Mouse (Mus musculus): Measurements from ENCODE around the gene Rreb1. TPM values are rescaled to one million over a fixed set of nuclear protein-coding genes. Genes with fewer than 3 reads are reported as not detected.

Gene Rreb1
- polyA plus RNA-seq, 1 experiment from 2014 or later, result 2.0 TPM

DNA sequence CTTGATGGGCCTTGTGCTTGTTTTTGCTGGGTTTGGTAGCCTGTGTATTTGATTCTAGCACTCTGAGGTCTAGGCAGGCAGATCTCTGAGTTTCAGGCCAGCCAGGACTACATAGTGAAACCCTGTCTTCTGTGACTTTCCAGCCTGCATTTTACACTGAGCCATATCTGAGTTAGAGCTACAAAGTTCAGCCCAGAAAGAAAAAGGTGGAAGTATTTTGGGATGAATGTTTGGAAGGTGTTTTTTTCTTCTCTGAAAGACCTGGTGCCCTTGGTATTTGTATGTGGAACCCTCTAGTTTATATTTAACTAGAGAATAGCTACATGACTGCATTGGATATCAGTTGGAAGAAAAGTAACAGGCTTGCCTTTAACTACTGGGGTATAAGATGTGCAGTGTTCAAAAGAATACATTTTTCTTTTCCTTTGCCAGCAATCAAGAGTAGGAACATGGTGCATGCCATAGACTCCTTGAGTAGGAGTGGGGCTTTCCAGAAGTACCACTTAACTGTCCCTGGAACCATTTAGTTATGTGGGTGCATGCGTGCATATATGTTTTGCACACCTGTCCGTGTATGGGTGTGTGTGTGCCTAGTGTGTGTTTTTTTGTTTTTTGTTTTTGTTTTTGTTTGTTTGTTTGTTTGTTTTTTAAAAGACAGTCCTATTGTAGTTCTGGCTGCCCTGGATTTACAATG is 94.1 kb downstream of the Rreb1 start:
- no peak overlapping the region for H3K4me3 ChIP-seq (ENCODE audit: low read length)
- H3K4me1 ChIP-seq (ENCODE audit: control insufficient read depth, insufficient read depth, low read depth, low read length), result no peaks in the 10 kb centered on the region; the same call in 1 of the 2 replicates
- no peaks in the 10 kb centered on the region for H3K27me3 ChIP-seq (replicated peaks; ENCODE audit: control insufficient read depth, insufficient read depth, low read length)
- H3K27ac ChIP-seq (ENCODE audit: low read depth, low read length), result no peak overlapping the region
- 92% methylated on average over 2 of the region's 2 CpGs for WGBS
- ATAC-seq, result no peak
- no peak overlapping the region for H3K9ac ChIP-seq (ENCODE audit: low read depth, low read length)
- H3K4me2 ChIP-seq (ENCODE audit: low read length), result no peak overlapping the region
- H3K9me3 ChIP-seq (ENCODE audit: control insufficient read depth, low read length), result no peaks in the 10 kb centered on the region
- no peaks in the 10 kb centered on the region for H3K36me3 ChIP-seq (ENCODE audit: control insufficient read depth, insufficient read depth, low read length)

DNA sequence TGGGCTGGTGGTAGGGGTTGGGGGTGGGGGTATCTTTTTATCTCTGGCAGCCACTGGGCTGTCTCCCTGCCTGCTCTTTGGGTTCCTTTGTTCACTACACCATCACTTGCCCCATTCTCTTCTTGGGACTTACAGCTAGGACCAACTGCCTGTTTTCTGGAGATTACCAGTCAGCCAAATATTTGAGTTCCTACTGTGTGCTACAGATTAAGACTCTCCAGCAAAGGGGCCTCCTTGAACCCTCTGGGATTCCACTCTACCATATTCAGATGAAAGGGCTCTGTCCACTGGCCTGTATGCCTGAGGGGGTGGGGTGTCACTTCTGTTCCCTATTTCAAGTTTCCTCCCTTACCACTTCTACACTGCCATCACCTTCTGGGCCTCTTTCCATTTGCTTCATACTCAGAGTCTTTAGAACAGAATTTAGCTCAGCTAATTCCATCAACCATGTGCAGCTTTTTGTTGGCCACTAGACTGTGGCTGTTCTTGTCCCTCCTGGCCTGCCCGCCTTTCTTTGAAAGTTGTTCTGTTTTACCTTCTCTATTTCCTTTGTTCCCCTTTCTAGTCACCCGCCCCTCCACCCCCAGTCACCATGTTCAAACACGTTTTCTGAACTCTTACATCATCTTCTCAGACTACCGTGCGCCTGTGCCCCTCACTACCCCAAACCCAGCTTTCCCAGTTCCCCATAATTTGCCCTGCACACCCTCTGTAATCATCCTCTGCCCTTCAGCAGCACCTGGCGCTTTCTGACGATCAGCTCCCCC is 95.1 kb downstream of the Rreb1 start:
- Histone ChIP-seq H3K4me3 (ENCODE audit: low read length) (no peak overlapping the region), H3K36me3 (ENCODE audit: control insufficient read depth, insufficient read depth, low read length) (no peaks in the 10 kb centered on the region), H3K4me1 (ENCODE audit: control insufficient read depth, insufficient read depth, low read depth, low read length) (no peaks in the 10 kb centered on the region), H3K9ac (ENCODE audit: low read depth, low read length) (no peak overlapping the region), H3K27me3 (replicated peaks; ENCODE audit: control insufficient read depth, insufficient read depth, low read length) (no peaks in the 10 kb centered on the region), H3K4me2 (ENCODE audit: low read length) (no peak overlapping the region), H3K27ac (ENCODE audit: low read depth, low read length) (no peak overlapping the region), H3K9me3 (ENCODE audit: control insufficient read depth, low read length) (no peaks in the 10 kb centered on the region)
- WGBS, result 85% methylated on average over 7 of the region's 7 CpGs
- no peak for ATAC-seq

DNA sequence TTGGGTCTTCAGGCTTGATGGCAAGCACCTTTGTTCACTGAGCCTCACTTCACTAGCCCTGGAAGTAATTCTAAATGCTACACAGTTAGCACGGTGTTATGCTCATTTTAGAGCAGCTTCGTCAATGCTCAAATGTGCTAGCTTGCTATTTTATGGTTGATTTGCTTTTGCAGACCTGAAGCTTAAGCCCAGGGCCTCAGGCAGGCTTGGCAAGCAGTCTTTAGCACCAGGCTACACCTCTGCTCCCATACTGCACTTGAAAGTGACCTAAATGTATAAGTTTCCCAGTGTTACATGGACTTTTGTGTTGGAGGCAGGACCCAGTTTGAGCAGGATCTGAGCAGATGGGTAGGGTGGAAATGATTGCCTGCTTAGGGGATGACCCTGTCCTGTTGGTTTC is 97.7 kb downstream of the Rreb1 start:
- H3K36me3 ChIP-seq (ENCODE audit: control insufficient read depth, insufficient read depth, low read length), result no peaks in the 10 kb centered on the region
- H3K27ac ChIP-seq (ENCODE audit: low read depth, low read length), result no peak overlapping the region
- 73% methylated on average over 2 of the region's 2 CpGs for WGBS
- no peaks in the 10 kb centered on the region for H3K4me1 ChIP-seq (ENCODE audit: control insufficient read depth, insufficient read depth, low read depth, low read length)
- no peaks in the 10 kb centered on the region for H3K9me3 ChIP-seq (ENCODE audit: control insufficient read depth, low read length)
- no peak for ATAC-seq
- no peak overlapping the region for H3K4me2 ChIP-seq (ENCODE audit: low read length)
- no peak overlapping the region for H3K9ac ChIP-seq (ENCODE audit: low read depth, low read length)
- no peaks in the 10 kb centered on the region for H3K27me3 ChIP-seq (replicated peaks; ENCODE audit: control insufficient read depth, insufficient read depth, low read length)
- H3K4me3 ChIP-seq (ENCODE audit: low read length), result no peak overlapping the region

DNA sequence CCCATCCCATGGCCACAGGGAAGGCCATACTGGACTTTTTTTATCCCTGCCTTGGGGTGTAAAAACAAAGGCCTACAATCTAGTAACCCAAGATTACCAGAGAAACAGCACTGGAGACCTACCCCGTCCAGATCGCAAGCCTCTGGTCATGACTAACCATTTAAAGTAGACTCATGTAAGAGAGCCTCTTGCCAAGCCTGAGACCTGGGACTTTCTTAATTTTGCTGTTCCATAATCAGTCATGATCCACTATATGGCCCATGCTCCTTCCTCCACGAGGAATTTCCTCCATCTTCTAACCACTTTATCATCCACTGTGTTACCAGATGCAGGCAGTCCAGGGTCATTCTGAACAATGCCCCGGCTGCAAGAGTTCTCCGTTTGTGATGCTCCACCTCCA is 98.2 kb downstream of the Rreb1 start:
- ATAC-seq, result no peak
- H3K4me2 ChIP-seq (ENCODE audit: low read length), result no peak overlapping the region

DNA sequence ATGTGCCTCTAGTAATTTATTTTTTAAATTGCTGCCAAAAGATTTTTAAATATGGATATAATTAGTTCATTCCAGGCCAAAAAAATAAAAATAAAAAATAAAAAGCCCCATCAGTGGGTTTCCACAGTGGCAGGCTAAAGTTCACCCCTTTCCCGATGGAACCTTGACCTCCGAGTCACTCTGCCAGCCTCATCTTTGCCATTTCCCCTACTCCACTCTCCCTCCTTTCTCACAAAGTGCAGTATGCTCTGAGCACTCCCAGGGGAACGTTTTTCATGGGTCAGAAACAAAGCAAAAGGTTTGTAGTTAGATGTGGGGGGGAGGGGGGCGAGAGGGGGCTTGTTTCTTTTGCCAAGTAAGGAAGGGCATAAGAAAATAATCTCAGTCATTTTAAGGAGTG is 98.6 kb downstream of the Rreb1 start:
- no peaks in the 10 kb centered on the region for H3K9me3 ChIP-seq (ENCODE audit: control insufficient read depth, low read length)
- 65% methylated on average over 4 of the region's 4 CpGs for WGBS
- H3K4me2 ChIP-seq (ENCODE audit: low read length), result no peak overlapping the region
- H3K4me1 ChIP-seq (ENCODE audit: control insufficient read depth, insufficient read depth, low read depth, low read length), result no peaks in the 10 kb centered on the region
- H3K27me3 ChIP-seq (replicated peaks; ENCODE audit: control insufficient read depth, insufficient read depth, low read length), result no peaks in the 10 kb centered on the region
- no peak for ATAC-seq
- H3K4me3 ChIP-seq (ENCODE audit: low read length), result no peak overlapping the region
- no peak overlapping the region for H3K9ac ChIP-seq (ENCODE audit: low read depth, low read length)
- H3K27ac ChIP-seq (ENCODE audit: low read depth, low read length), result no peak overlapping the region
- H3K36me3 ChIP-seq (ENCODE audit: control insufficient read depth, insufficient read depth, low read length), result no peaks in the 10 kb centered on the region

More for the DNA sequence above, 98.2 kb downstream of the Rreb1 start:
- Histone ChIP-seq H3K9ac (ENCODE audit: low read depth, low read length) (no peak overlapping the region), H3K4me1 (ENCODE audit: control insufficient read depth, insufficient read depth, low read depth, low read length) (no peaks in the 10 kb centered on the region), H3K27me3 (replicated peaks; ENCODE audit: control insufficient read depth, insufficient read depth, low read length) (no peaks in the 10 kb centered on the region), H3K27ac (ENCODE audit: low read depth, low read length) (no peak overlapping the region), H3K36me3 (ENCODE audit: control insufficient read depth, insufficient read depth, low read length) (no peaks in the 10 kb centered on the region), H3K9me3 (ENCODE audit: control insufficient read depth, low read length) (no peaks in the 10 kb centered on the region), H3K4me3 (ENCODE audit: low read length) (no peak overlapping the region)
- WGBS, result 71% methylated on average over 5 of the region's 5 CpGs

DNA sequence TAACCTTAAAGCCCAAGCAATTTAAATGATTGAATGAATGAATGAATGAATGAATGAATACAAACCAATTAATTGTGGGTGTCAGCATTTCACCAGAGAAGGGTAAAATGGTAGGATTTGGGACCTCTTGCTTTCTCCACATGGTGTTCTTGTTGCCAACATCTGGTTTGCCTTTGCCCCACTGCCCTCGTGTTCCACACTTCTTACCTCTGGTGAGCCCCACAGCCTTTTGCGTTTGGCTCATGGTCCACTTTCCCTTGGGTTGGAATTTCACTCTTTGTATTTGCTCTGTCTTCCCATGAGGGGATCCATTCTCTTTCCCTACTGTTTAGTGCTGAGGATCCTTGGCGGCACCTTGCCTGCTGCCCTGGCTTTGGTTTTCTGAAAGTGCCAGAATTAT is 99.0 kb downstream of the Rreb1 start:
- H3K36me3 ChIP-seq (ENCODE audit: control insufficient read depth, insufficient read depth, low read length), result no peaks in the 10 kb centered on the region
- H3K9ac ChIP-seq (ENCODE audit: low read depth, low read length), result no peak overlapping the region
- no peak overlapping the region for H3K27ac ChIP-seq (ENCODE audit: low read depth, low read length)
- no peak overlapping the region for H3K4me3 ChIP-seq (ENCODE audit: low read length)
- no peak for ATAC-seq
- no peaks in the 10 kb centered on the region for H3K4me1 ChIP-seq (ENCODE audit: control insufficient read depth, insufficient read depth, low read depth, low read length)
- no peaks in the 10 kb centered on the region for H3K27me3 ChIP-seq (replicated peaks; ENCODE audit: control insufficient read depth, insufficient read depth, low read length)
- WGBS, result 67% methylated on average over 3 of the region's 3 CpGs
- no peak overlapping the region for H3K4me2 ChIP-seq (ENCODE audit: low read length)
- no peaks in the 10 kb centered on the region for H3K9me3 ChIP-seq (ENCODE audit: control insufficient read depth, low read length)

DNA sequence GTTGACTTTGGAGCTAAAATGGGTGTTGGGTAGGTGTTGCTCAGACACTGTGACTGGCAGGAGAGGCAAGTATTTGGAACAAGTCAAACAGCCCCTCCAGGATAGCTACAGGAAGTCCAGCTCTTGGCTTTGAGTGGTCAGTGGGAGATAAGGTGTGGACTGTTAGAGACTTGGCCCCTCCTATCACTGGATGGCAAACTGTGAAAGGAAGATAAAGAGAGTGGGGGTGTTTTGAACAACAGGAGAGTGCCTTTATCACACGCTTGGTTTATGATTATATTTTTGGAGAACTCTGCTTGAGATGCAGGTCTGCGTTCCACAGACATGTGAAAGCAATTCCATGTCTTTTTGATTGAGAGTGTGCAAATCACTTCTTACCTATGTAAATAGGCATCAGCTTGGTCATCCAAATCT is 100.7 kb downstream of the Rreb1 start:
- H3K4me2 ChIP-seq (ENCODE audit: low read length), result no peak overlapping the region
- no peak for ATAC-seq
- H3K9ac ChIP-seq (ENCODE audit: low read depth, low read length), result no peak overlapping the region
- 96% methylated on average over 2 of the region's 2 CpGs for WGBS
- no peak overlapping the region for H3K4me3 ChIP-seq (ENCODE audit: low read length)
- no peak overlapping the region for H3K27ac ChIP-seq (ENCODE audit: low read depth, low read length)
- no peaks in the 10 kb centered on the region for H3K36me3 ChIP-seq (ENCODE audit: control insufficient read depth, insufficient read depth, low read length)
- H3K9me3 ChIP-seq (ENCODE audit: control insufficient read depth, low read length), result no peaks in the 10 kb centered on the region
- H3K27me3 ChIP-seq (replicated peaks; ENCODE audit: control insufficient read depth, insufficient read depth, low read length), result no peaks in the 10 kb centered on the region
- H3K4me1 ChIP-seq (ENCODE audit: control insufficient read depth, insufficient read depth, low read depth, low read length), result no peaks in the 10 kb centered on the region

DNA sequence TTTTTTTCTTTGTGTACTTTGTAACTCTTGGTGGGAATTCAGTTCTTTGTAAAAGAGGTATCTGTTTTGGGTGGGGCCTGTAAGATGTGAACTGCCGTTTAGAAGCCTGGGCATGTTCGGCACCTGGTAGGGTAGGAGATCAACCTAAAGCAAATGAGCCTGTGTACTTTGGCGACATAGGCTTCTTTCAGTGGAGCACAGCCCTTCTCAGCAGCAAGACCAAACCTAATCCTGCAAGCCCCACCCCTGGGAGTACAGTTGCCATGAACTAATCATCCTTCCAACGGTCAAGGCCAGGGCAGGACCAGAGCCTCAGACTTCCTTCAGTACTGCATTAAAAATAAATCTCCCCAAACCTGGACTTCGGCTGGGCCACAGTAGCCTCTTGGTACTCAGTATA is 101.4 kb downstream of the Rreb1 start:
- Histone ChIP-seq H3K36me3 (ENCODE audit: control insufficient read depth, insufficient read depth, low read length) (no peaks in the 10 kb centered on the region), H3K4me3 (ENCODE audit: low read length) (no peak overlapping the region), H3K27me3 (replicated peaks; ENCODE audit: control insufficient read depth, insufficient read depth, low read length) (no peaks in the 10 kb centered on the region), H3K9ac (ENCODE audit: low read depth, low read length) (no peak overlapping the region), H3K4me1 (ENCODE audit: control insufficient read depth, insufficient read depth, low read depth, low read length) (no peaks in the 10 kb centered on the region), H3K27ac (ENCODE audit: low read depth, low read length) (no peak overlapping the region), H3K4me2 (ENCODE audit: low read length) (no peak overlapping the region), H3K9me3 (ENCODE audit: control insufficient read depth, low read length) (no peaks in the 10 kb centered on the region)
- WGBS, result 76% methylated on average over 5 of the region's 5 CpGs
- no peak for ATAC-seq

DNA sequence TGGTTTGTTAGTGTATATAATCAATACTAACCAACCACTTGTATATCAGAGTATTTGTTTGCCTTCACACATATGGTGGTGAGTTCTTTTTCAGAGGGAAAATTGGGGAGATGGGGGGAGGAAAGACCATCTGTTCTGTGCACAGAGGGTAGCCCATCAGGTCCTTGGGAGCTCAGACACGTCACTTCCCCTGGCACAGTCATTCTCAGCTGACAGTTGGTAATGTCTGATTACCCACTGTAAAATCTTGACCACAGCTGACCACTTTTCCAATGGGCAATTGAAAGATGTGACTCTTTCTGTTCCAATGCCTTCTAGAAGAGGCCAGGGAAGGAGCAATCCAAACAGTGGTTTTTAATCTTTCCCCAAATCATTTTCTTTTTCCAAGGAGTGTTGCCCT is 101.8 kb downstream of the Rreb1 start:
- Histone ChIP-seq H3K4me3 (ENCODE audit: low read length) (no peak overlapping the region), H3K27me3 (replicated peaks; ENCODE audit: control insufficient read depth, insufficient read depth, low read length) (no peaks in the 10 kb centered on the region), H3K9ac (ENCODE audit: low read depth, low read length) (no peak overlapping the region), H3K36me3 (ENCODE audit: control insufficient read depth, insufficient read depth, low read length) (no peaks in the 10 kb centered on the region), H3K9me3 (ENCODE audit: control insufficient read depth, low read length) (no peaks in the 10 kb centered on the region), H3K4me2 (ENCODE audit: low read length) (no peak overlapping the region), H3K27ac (ENCODE audit: low read depth, low read length) (no peak overlapping the region), H3K4me1 (ENCODE audit: control insufficient read depth, insufficient read depth, low read depth, low read length) (no peaks in the 10 kb centered on the region)
- ATAC-seq, result no peak
- 33% methylated on average over 1 of the region's 1 CpGs for WGBS
